Mouse (Mus musculus): ENCODE results near the gene Dda1.

GRCm38 (mm10) chr8:71441404-71441803, 27.6 kb upstream of the Dda1 start:
- TF ChIP-seq TAL1 (IDR thresholded peaks at IDR 0.05; ENCODE audit: low read length) (no peak), GATA1 (IDR thresholded peaks at IDR 0.05; ENCODE audit: low read length) (no peak)

Data from erythroblast, embryonic 14.5 days (primary cell).